Mouse (Mus musculus): ENCODE results near the gene Tcp11x2. TPM values are rescaled to one million over a fixed set of nuclear protein-coding genes. Genes with fewer than 3 reads are reported as not detected.
A peak's percentile ranks its signal among the peaks of the same experiment; 100 is the strongest.

The Tcp11x2 gene
- not detected in 2 replicates for polyA plus RNA-seq (2016; fragmentation: Nextera tagmentation; extraction: Ambion mirVana)

- Histone ChIP-seq H3K27me3 (peaks cover 10% of the 10 kb centered on the region; the same call in 1 of the 2 replicates), H3K27ac (no peak within 1 kb of the TSS), H3K9ac (no peak within 1 kb of the TSS), H3K4me2 (no peak within 1 kb of the TSS), H3K4me3 (replicated peaks) (no peak within 1 kb of the TSS), H3K9me3 (no peaks in the 10 kb centered on the region), H3K36me3 (replicated peaks) (no peaks in the 10 kb centered on the region), H3K4me1 (no peaks in the 10 kb centered on the region)
- ATAC-seq (ENCODE audit: low FRiP score), result no peak
- WGBS, result 60% methylated on average over 1 of the region's 1 CpGs
These were observed at the start of gene Tcp11x2 for GRCm38 (mm10) chrX:135693633-135694032. Tcp11x2 (minus strand) TSS chrX:135693790.

GRCm38 (mm10) chrX:135743056-135743355 is 49.4 kb upstream of the Tcp11x2 start:
- Histone ChIP-seq H3K9ac (peak overlapping the region; percentile 52), H3K4me1 (0 out of 2 replicates have a peak, but pooled peaks cover 6% of the 10 kb centered on the region), H3K36me3 (replicated peaks) (peaks cover 6% of the 10 kb centered on the region), H3K4me3 (replicated peaks) (peak overlapping the region; percentile 55), H3K9me3 (no peaks in the 10 kb centered on the region), H3K27ac (no peak overlapping the region; the same call in 1 of the 2 replicates), H3K4me2 (peak overlapping the region; percentile 55), H3K27me3 (peaks cover 6% of the 10 kb centered on the region; the same call in 1 of the 2 replicates)
- ATAC-seq (ENCODE audit: low FRiP score), result no peak
- WGBS, result 20% methylated on average over 7 of the region's 7 CpGs

DNA sequence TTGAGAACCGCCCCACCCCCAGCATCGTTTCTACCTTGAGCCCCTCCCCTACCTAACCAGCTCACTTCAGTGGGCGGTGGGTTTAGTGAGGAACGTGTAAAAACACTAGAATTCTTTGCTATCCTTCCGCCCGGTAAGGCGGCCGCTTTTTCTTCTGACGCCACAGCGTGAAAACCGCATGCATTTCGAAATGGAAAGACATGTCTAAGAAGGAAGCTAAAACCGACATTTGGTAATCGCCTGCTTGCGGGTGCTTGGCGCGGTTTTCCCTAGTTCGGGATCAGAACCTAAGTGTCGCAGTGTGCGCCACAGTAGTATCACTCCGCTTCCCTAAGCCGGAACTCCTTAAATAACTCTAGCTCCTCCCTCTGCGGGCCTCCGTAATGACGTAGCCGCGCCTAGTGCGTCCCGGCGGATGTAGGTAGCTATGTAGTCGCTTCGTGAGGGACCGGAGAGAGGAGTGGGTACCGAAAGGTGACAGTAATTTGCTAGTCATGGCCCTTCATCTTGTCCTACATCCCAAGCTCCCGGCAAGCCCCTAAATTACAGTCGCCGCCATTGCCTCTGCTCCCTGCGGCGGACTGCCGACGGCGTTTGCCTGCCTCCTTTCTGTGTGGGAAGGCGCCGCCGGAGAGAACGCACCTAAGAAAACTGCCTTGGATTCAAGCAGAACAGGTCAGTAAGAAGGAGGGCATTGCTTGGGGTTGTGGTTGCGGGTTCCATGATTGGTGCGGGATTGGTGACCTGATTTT is 48.9 kb upstream of the Tcp11x2 start, which contains the start of the genes Armcx5 and Gprasp1:
Gene Armcx5, plus strand, starts transcription at position 430 of the 752 bp plus-strand sequence.
Gene Gprasp1, plus strand, starts transcription at position 430 of the 752 bp plus-strand sequence.
- peaks cover 6% of the 10 kb centered on the region for H3K36me3 ChIP-seq (replicated peaks)
- H3K9ac ChIP-seq, result peak within 1 kb of the TSS; percentile 52
- H3K27ac ChIP-seq, result peak within 1 kb of the TSS; percentile 87
- H3K4me1 ChIP-seq, result 0 out of 2 replicates have a peak, but pooled peaks cover 6% of the 10 kb centered on the region
- H3K27me3 ChIP-seq, result peaks cover 6% of the 10 kb centered on the region; the same call in 1 of the 2 replicates
- 20% methylated on average over 48 of the region's 48 CpGs for WGBS
- ATAC-seq (ENCODE audit: low FRiP score), result peak; percentile 98
- peak within 1 kb of the TSS; percentile 55 for H3K4me3 ChIP-seq (replicated peaks)
- H3K9me3 ChIP-seq, result no peaks in the 10 kb centered on the region
- peak within 1 kb of the TSS; percentile 55 for H3K4me2 ChIP-seq

GRCm38 (mm10) chrX:135738730-135739520 is 45.3 kb upstream of the Tcp11x2 start:
- 95% methylated on average over 2 of the region's 2 CpGs for WGBS
- peaks cover 9% of the 10 kb centered on the region; the same call in 1 of the 2 replicates for H3K27me3 ChIP-seq
- H3K9ac ChIP-seq, result no peak overlapping the region
- no peaks in the 10 kb centered on the region for H3K36me3 ChIP-seq (replicated peaks)
- H3K4me1 ChIP-seq, result 0 out of 2 replicates have a peak, but pooled peaks cover 6% of the 10 kb centered on the region
- H3K4me2 ChIP-seq, result no peak overlapping the region
- no peak overlapping the region for H3K4me3 ChIP-seq (replicated peaks)
- H3K27ac ChIP-seq, result no peak overlapping the region
- no peak for ATAC-seq (ENCODE audit: low FRiP score)
- no peaks in the 10 kb centered on the region for H3K9me3 ChIP-seq

GRCm38 (mm10) chrX:135725161-135725560 is 31.6 kb upstream of the Tcp11x2 start, which contains the start of gene Tmsb15a:
Tmsb15a (minus strand) TSS chrX:135725261.
- H3K4me3 ChIP-seq (replicated peaks), result no peak within 1 kb of the TSS
- peaks cover 19% of the 10 kb centered on the region for H3K27me3 ChIP-seq
- H3K4me1 ChIP-seq, result no peaks in the 10 kb centered on the region
- H3K4me2 ChIP-seq, result no peak within 1 kb of the TSS
- 86% methylated on average over 10 of the region's 10 CpGs for WGBS
- H3K27ac ChIP-seq, result no peak within 1 kb of the TSS
- H3K36me3 ChIP-seq (replicated peaks), result no peaks in the 10 kb centered on the region
- no peak within 1 kb of the TSS for H3K9ac ChIP-seq
- no peaks in the 10 kb centered on the region for H3K9me3 ChIP-seq
- no peak for ATAC-seq (ENCODE audit: low FRiP score)

DNA sequence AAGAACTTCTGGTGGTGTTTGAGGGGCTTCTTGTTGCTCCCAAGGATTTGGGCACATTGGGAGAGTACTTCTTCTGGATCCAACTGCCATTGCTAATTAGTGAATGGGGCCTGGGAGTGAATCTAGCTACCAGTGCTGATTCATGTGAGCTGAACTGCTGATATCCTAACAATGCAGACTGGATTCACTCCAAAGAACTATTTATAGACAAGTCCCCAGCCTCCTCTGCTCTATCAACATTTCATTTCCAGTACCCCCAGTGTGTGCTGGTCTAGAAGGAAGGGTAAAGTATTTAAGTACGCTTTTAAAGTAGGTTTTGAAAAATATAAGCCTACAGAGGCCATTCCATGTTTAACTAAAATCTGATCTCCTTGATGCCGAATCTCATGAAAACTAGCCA is 19.3 kb upstream of the Tcp11x2 start:
- no peak overlapping the region for H3K4me3 ChIP-seq (replicated peaks)
- no peak overlapping the region for H3K27ac ChIP-seq
- H3K4me2 ChIP-seq, result no peak overlapping the region
- no peak overlapping the region for H3K9ac ChIP-seq
- H3K4me1 ChIP-seq, result no peaks in the 10 kb centered on the region
- H3K36me3 ChIP-seq (replicated peaks), result no peaks in the 10 kb centered on the region
- no peaks in the 10 kb centered on the region for H3K9me3 ChIP-seq
- H3K27me3 ChIP-seq, result peaks cover 2% of the 10 kb centered on the region; the same call in 1 of the 2 replicates
- WGBS, result 83% methylated on average over 2 of the region's 2 CpGs
- ATAC-seq (ENCODE audit: low FRiP score), result no peak

- no peak overlapping the region for H3K27ac ChIP-seq
- H3K4me3 ChIP-seq (replicated peaks), result no peak overlapping the region
- H3K9me3 ChIP-seq, result no peaks in the 10 kb centered on the region
- no peak overlapping the region for H3K9ac ChIP-seq
- ATAC-seq (ENCODE audit: low FRiP score), result no peak
- no peaks in the 10 kb centered on the region for H3K4me1 ChIP-seq
- no peaks in the 10 kb centered on the region for H3K36me3 ChIP-seq (replicated peaks)
- no peak overlapping the region for H3K4me2 ChIP-seq
- WGBS, result 70% methylated on average over 2 of the region's 2 CpGs
- peaks cover 10% of the 10 kb centered on the region; the same call in 1 of the 2 replicates for H3K27me3 ChIP-seq
These were observed 10.8 kb upstream of the Tcp11x2 start for GRCm38 (mm10) chrX:135704349-135704748.

- no peaks in the 10 kb centered on the region for H3K4me1 ChIP-seq
- no peaks in the 10 kb centered on the region for H3K9me3 ChIP-seq
- 91% methylated on average over 1 of the region's 1 CpGs for WGBS
- no peak overlapping the region for H3K9ac ChIP-seq
- H3K36me3 ChIP-seq (replicated peaks), result no peaks in the 10 kb centered on the region
- no peak overlapping the region for H3K27ac ChIP-seq
- no peak overlapping the region for H3K4me3 ChIP-seq (replicated peaks)
- H3K4me2 ChIP-seq, result no peak overlapping the region
- peaks cover 10% of the 10 kb centered on the region; the same call in 1 of the 2 replicates for H3K27me3 ChIP-seq
- no peak for ATAC-seq (ENCODE audit: low FRiP score)
These were observed 9.5 kb upstream of the Tcp11x2 start for GRCm38 (mm10) chrX:135703111-135703510.

- H3K4me3 ChIP-seq (replicated peaks), result no peak overlapping the region
- no peaks in the 10 kb centered on the region for H3K36me3 ChIP-seq (replicated peaks)
- no peaks in the 10 kb centered on the region for H3K9me3 ChIP-seq
- no peak overlapping the region for H3K9ac ChIP-seq
- ATAC-seq (ENCODE audit: low FRiP score), result no peak
- peaks cover 27% of the 10 kb centered on the region; the same call in 1 of the 2 replicates for H3K27me3 ChIP-seq
- H3K4me1 ChIP-seq, result no peaks in the 10 kb centered on the region
- H3K4me2 ChIP-seq, result no peak overlapping the region
- 75% methylated on average over 3 of the region's 3 CpGs for WGBS
- no peak overlapping the region for H3K27ac ChIP-seq
These were observed 5.8 kb downstream of the Tcp11x2 start for GRCm38 (mm10) chrX:135687802-135688201.

- WGBS, result 78% methylated on average over 2 of the region's 2 CpGs
- no peak for ATAC-seq (ENCODE audit: low FRiP score)
- H3K36me3 ChIP-seq (replicated peaks), result no peaks in the 10 kb centered on the region
- no peaks in the 10 kb centered on the region for H3K9me3 ChIP-seq
- H3K4me1 ChIP-seq, result no peaks in the 10 kb centered on the region
- H3K4me2 ChIP-seq, result no peak overlapping the region
- H3K27ac ChIP-seq, result no peak overlapping the region
- H3K4me3 ChIP-seq (replicated peaks), result no peak overlapping the region
- no peak overlapping the region for H3K9ac ChIP-seq
- H3K27me3 ChIP-seq, result peaks cover 11% of the 10 kb centered on the region; the same call in 1 of the 2 replicates
These were observed 11.7 kb downstream of the Tcp11x2 start for GRCm38 (mm10) chrX:135681858-135682257.

DNA sequence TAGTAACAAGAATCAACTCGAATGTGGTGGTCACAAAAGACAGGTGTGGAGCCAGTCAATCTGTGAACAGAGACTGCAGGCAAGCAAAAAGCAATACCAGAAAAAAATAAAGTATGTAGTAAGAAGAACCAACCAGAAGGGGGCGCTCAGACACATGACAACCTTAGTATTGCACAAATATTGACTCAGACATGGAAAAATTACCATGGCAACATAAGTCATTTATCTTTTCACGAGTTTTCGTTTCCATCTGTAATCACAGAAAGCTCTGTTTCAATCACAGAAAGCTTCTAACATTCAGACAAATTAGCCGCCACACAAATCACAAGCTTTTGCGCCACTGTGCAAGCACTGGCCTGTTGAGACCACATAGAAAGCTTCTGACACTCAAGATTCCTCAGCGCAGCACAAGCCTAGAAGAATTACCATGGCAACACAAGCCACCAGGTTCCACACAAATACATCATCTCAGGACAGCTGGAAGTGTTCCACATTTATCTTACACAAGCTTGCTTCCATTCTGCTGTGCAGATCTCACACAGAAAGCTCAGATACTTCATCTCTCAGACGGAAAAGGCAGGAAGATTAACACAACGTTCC is 41.3 kb downstream of the Tcp11x2 start:
- no peak for ATAC-seq (ENCODE audit: low FRiP score)
- Histone ChIP-seq H3K36me3 (replicated peaks) (no peaks in the 10 kb centered on the region), H3K9ac (no peak overlapping the region), H3K9me3 (no peaks in the 10 kb centered on the region), H3K27me3 (no peaks in the 10 kb centered on the region), H3K4me3 (replicated peaks) (no peak overlapping the region), H3K27ac (no peak overlapping the region), H3K4me1 (no peaks in the 10 kb centered on the region), H3K4me2 (no peak overlapping the region)
- WGBS, result 54% methylated on average over 9 of the region's 9 CpGs

- ATAC-seq (ENCODE audit: low FRiP score), result no peak
- H3K9ac ChIP-seq, result no peak within 1 kb of the TSS
- H3K9me3 ChIP-seq, result no peaks in the 10 kb centered on the region
- no peak within 1 kb of the TSS for H3K4me2 ChIP-seq
- H3K4me1 ChIP-seq, result no peaks in the 10 kb centered on the region
- H3K4me3 ChIP-seq (replicated peaks), result no peak within 1 kb of the TSS
- 93% methylated on average over 11 of the region's 11 CpGs for WGBS
- no peaks in the 10 kb centered on the region for H3K36me3 ChIP-seq (replicated peaks)
- no peaks in the 10 kb centered on the region for H3K27me3 ChIP-seq
- no peak within 1 kb of the TSS for H3K27ac ChIP-seq
These were observed 66.0 kb downstream of the Tcp11x2 start, which contains the start of gene Prame for GRCm38 (mm10) chrX:135627605-135628004. Prame (minus strand) TSS chrX:135627705.
